Mouse (Mus musculus) right cerebral cortex, postnatal 25 days (tissue): ENCODE data around the gene Ppcs.

Source experiments
- DNase-seq: peaks from one replicate; pipeline ENCODE4 v3.0.0; 2022

Gene Ppcs

DNA sequence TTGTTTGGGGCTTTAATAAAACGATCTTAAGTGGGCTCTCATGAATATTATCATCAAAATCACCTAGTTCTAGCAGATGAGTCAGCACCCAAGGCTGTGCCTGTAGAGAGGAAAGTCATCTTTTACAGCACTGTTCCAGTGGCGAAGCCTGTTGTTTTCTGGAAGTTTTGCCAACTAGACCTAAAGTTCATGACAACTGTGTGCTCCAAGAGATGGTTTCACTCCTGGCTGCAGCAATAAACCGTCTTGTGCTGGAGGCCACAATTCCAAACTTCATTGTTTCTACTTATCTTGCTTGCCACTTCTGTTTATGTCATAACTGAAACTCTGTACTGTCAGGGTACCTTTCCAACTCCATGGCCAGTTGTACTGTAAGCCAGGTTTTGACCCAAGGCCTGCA is 5.0 kb downstream of the Ppcs start:
- DNase-seq: no peak

DNA sequence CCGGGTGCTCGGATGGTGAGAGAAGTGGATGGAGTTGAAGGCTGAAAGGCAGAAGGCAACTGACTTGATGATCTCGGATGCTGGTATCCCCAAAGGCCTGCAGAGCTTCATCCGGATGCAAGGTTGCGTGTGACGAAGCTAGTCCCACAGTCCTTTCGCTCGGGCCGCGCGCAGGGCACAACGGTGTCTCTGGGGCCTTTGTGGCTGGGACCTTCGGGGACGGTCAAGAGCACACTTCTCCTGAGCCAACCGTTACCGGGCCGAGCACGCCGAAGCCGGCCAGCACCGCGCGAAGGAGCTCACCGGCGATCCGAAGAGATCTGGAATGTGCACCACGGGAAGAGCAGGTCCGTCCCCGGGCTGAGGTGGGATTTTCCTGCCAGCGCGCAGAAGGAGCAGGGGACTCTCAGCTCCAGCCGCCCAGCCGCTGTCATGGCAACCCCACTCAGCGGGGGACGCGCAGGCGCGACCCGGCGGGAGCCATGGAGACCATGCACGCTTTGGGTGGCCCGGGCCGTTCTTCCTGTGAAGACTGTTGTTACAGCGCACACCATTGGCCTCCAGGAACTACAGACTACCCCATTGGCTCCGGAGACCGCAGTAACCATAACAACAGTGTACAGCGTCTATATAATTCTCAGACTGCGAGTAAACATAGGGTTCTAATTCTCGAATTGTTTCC is 7.0 kb downstream of the Ppcs start, which contains the start of gene Ccdc30:
Gene Ccdc30, minus strand, starts transcription at position 450 of the 682 bp plus-strand sequence.
- DNase-seq: peak; percentile 97

DNA sequence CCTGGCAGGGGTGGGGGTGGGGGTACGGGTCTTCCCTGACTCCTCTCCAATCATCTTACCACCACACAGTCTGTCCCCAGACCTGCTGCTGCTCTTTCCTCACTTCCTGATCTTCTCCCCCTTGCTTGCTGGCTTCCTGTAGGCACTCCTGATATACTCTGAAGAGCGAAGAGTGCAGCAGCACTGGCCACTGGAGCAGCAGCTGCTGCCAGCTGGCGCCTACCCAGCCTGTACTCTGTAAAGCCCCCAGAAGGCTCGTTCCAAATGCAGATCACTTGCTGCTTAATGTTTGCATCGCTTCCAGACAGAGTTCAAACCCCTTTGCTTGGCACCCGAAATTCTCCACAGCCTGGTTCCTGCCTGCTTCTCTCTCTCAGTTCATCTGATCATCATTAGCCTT is 9.4 kb downstream of the Ppcs start:
- no peak for DNase-seq

DNA sequence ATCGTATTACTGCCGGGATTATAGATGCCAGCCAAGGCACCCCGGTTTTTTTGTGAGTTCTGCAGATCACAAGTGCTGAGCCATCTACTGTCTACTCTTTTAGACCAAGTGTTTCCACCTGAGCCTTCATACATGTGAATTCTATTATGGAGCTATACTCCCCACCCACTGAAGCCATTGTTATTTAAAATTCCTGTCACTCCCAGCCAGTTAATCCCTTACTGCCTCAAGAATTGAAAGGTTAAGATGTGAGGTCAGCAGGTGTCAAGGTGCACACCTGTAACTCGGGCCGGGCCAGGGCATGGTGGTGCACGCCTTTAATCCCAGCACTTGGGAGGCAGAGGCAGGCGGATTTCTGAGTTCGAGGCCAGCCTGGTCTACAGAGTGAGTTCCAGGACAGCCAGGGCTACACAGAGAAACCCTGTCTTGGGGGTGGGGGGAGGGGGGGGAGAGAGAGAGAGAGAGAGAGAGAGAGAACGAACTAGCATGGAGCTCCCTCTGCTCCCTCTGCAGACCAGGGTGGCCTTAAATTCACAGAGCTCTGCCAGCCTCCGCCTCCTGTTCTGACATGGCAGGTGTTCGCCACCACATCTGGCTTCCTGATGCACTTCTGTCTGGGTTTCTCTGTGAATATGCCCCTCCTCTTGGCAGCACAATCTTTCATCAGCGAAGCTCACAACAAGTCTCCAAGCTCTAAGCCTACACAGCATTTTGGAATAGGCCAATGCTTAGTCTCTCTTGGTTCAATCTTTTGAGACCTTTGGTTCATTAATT is 10.2 kb downstream of the Ppcs start:
- DNase-seq: no peak

DNA sequence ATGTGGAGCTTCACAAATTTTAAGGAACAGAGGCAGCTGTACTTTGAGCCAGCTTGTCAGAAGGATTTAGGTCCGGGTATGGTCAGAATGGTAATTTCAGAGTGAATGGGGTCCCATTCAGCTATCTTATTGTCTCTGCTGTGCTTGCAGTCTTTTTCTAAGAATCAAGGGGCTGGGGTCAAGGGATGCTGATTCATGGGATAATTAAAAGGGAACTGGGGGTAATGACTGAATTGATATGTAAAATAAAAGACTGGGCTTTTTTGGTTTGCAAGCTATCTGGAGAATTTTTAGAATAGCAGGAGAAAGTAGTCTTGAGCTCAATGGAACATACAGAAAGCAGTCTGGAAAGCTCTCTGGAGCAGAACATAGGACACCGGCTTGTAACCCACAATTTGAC is 18.8 kb downstream of the Ppcs start:
- no peak for DNase-seq

DNA sequence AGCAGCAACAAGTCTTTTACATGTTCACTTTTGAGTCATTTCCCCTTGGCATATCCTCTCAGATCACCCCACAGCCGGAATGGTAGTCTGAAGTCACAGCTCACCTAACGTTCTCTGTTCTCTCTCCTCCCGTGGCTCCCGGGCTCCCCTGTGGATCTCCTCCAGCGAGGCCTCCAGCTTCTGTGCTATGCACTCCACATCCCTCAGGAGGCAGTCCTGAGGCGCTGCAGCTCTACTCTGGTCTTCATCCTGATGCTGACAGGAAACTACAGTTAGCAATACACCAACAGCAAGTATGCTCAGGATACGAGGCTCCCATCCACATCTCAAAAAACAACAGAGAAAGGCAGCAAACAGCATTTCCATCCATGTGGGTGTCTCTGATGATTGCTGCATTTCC is 21.3 kb downstream of the Ppcs start:
- DNase-seq: no peak

DNA sequence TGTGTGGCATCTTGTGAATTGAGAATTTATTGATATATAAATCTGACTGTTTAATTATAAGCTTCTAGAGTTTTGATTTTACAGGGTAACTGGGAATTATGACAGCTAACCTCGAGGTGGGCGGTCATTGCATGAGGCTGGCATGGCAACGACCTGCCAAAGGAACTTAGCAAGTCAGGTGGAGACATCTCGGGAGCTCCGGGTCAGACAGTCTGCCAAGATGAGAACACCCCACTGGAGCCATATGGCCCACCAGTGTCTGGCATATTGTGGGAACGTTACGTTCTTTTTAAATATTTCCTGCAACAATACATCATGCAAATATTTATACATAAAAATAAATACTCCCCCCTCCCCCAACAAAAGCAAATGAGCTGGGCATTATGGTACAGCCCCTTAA is 23.5 kb downstream of the Ppcs start:
- no peak for DNase-seq

DNA sequence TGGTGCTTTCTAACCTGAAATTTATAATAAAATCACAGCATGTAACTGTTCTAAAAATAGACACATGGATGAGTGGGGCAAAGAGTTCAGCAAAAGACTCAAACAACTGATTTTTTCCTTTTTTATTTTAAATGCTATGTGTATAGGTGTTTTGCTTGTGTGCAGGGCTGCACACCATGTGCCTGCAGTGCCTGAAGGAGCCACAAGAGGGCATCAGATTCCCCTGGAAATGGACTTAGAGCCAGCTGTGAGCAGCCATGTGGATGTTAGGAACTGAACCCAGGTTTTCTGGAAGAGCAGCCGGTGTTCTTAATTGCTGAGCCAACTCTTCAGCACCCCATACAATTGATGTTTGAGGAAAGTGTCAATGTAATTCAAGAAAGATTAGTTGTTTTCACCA is 31.9 kb downstream of the Ppcs start:
- no peak for DNase-seq

DNA sequence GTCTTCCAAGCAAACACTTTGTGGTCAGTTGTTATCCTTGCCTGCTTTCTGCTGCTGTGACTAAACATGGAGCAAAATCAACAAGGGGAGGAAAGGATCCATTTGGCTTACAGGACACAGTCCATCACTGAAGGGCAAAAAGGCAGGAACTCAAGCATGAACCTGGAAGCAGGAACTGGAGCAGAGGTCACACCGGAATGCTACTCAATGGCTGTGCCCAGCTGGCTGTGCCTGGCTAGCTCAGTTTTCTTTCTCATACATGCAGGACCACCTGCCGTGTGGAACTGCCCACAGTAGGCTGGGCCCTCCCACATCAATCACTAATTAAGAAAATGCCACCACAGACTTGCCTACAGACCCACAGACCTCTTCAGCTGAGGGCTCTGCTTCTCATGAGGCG is 33.0 kb downstream of the Ppcs start:
- no peak for DNase-seq

DNA sequence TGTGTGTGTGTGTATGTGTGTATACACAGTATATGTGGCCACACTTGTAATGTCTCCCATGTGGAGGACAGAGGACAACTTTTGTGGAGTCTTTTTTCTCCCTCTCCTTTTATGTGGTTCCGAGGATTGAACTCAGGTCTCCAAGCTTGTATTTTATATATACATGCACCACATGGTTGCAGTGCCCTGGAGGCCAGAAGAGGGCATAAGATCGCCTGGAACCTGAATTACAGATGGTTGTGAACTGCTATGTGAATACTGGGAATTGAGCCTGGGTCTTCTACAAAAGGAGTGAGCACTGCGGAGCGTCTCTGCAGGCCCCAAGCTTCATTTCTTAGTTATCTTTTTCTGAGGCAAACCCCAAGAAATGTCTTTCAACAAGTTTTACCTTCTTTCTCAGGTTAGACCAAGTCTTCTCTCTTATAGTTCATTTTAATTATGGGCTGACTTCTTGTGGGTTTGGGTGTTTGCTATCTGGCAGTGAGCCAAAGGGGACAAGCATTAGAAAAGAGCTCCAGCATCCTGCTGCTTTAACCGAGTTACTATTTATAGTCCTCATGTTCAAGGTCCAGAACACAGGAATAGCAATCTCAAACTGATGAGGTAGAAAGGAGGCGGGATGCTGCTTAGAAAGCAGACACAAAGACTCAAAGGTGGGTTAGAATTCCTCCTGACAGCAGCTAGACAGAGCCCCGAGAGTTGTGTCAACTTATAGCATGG is 40.6 kb downstream of the Ppcs start:
- DNase-seq: no peak

DNA sequence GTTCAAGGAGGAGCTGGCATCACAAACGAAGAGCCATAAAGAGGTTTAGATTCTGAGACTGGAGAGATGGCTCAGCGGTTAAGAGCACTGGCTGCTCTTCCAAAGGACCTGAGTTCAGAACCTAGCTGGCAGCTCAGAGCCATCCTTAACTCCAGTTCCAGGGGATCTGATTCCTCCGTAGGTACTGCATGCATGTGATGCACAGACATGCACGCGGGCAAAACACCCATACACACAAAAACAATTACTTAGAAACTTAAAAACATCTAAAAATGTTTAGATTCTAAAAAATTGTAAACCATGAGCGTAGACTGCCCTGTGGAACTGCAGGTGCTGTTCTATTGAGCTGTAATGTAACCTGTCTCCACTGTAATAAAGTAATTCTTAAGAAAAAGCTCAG is 52.8 kb downstream of the Ppcs start:
- no peak for DNase-seq
